Mouse (Mus musculus) left cerebral cortex, postnatal 4 days (tissue): ENCODE data around the gene Cgnl1. TPM values are rescaled to one million over a fixed set of nuclear protein-coding genes. Genes with fewer than 3 reads are reported as not detected.
A peak's percentile ranks its signal among the peaks of the same experiment; 100 is the strongest.

Experiments
- DNase-seq: peaks from one replicate; pipeline ENCODE4 v3.0.0-alpha.2; 2022
- intact Hi-C: fragments of 180-260 bp; cut with DNase I; formaldehyde crosslinking; loops from one replicate; pipeline ENCODE4 v1.15.1; 2025
- total RNA-seq, 2 experiments: library from RNA; stranded (reverse); gene quantifications; 2 replicates each; pipeline ENCODE4 v1.2.3; 2021

The Cgnl1 gene
- total RNA-seq, 2 experiments from 2014 or later, result 9.9 to 10.9 TPM

DNA sequence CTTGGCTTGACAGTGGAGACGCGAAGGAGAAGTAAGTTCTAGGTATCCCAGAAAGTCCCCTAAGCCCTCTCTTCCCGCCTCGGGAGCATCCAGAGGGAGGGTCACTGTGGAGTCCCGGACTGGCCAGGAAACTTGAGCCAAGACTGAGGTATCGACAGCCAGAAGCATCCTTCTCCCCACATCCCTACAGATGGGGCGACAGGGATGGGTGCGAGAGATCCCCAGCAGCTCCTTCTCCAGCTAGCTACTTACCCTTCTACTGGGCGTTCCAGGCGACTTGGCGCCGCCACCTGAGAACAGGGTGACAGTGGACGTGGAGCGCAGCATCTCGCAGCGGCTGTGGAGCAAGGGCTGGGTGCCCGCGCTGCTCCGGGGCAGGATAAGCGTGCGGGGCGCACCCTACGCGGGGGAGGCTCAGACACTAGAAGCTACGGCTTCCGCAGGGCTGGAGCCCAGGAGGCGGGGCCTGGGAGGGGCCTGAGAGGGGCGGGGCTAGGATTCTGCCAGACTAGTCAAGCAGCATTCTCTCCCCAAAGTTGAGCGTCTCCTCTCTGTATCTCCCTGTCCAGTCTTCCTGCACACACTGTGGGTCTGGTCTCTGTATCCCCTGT is 179.4 kb downstream of the Cgnl1 start, which contains the start of gene Myzap:
Myzap (minus strand) TSS at position 423 of the 611 bp plus-strand sequence.
- intact Hi-C loops, result no loop called here

DNA sequence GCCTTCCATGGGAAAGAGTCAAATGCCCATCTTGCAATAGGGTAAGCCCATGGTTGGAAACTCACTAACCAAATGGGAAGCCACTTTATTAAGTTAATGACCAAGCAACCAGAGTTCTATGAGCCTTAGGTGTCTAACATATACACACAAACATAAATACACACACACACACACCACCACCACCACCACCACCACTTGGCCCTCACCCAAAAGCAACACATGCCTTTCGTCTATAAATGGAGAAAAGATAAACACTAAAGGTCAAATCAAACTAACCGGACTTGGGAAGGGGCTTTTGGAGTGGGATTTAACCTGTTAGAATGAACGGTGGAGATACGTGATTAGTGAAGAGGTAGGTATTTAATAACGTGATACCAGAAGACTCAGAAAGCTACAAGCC is 180.3 kb downstream of the Cgnl1 start:
- intact Hi-C loops, result no loop called here
- no peak for DNase-seq

More for the DNA sequence above, 179.4 kb downstream of the Cgnl1 start, which contains the start of gene Myzap:
- DNase-seq, result peak; percentile 70

DNA sequence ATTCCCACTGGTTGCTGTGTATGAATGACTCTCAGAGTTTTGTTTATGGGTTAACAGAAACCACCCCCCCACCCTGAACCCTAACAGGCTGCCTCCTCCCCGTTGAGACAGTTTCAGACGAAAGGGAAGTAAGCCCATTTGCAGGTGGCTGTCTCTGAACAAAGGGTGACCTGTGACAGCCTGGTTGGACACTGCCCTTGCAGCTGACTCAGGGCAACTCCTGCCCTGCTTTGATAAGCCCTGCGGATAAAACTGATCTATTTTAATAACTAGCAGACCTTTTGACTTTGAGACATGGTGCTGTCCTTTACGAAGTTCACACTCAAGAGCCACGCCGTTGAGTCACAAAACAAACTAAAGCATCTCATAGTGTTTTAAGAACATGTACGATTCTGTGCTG is 181.6 kb downstream of the Cgnl1 start:
- intact Hi-C loops, result no loop called here

DNA sequence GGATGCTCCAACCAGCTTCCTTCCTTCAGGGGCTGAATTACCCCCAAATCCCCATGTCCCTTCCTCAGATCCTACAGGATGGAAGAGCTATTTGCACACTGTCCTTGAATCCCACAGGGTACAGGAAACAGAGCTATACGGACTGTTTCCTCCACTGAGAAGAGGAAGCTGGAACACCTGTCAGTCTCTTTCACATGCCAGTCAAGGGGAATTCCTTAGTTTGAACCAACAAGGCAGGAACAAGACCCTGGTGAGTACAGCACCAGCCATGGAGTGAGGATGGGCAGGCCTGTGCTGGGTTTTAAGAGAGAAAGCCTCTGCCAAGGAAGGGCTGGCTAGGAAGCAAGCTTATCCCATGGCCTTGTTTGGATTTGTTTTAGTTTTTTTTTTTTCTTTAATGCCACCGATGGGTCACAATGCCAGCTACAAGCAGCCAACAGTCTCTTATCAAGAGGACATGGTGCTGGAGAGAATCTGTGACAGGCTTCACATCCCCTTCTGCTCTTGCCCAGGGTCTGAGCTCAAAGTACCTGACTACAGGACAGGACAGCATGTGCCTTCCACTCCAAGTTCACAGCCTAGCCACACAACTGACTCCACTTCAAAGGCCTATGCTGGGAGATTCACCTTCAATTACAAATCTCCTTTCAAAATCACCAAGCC is 182.3 kb downstream of the Cgnl1 start:
- intact Hi-C loops, result no loop called here
- no peak for DNase-seq

More for the DNA sequence above, 181.6 kb downstream of the Cgnl1 start:
- no peak for DNase-seq

DNA sequence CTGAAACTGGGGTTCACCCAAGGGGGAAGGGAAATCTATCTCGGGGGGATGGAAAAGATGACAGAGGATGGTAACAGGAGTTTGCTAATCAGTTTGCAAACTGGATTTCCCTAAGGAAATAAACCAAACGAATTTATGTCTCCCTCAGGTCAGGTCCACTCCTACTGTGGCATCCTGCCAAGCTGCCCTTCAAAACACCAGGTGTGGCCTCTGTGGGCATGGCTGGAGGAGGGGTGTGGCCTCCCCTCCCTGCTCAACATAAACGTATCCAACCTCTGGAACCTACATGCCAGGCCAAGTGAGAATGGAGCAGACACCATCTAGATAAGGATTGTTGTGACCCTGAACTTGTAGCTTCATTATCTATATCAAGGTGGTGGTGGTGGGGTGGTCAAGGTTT is 185.0 kb downstream of the Cgnl1 start:
- no peak for DNase-seq
- intact Hi-C loops, result no loop called here

DNA sequence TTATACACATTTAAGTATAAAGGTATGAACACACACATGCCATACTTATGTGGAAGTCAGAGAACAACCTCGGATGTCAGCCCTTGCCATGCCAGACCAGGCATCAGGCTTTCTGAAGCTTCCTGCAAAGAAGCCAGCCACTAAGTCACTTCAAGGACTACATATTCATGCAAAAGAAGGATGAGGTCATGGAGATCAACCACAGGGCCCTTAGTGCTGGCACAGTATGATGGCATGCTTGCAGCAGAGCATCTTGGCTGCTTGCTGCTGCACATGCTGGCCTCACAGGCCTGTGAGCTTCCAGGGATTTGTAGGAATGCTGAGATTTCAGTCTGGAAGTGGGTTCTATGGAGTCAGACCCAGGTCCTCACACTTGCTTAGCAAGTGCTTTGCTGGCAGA is 188.6 kb downstream of the Cgnl1 start:
- no peak for DNase-seq
- intact Hi-C loops, result no loop called here

DNA sequence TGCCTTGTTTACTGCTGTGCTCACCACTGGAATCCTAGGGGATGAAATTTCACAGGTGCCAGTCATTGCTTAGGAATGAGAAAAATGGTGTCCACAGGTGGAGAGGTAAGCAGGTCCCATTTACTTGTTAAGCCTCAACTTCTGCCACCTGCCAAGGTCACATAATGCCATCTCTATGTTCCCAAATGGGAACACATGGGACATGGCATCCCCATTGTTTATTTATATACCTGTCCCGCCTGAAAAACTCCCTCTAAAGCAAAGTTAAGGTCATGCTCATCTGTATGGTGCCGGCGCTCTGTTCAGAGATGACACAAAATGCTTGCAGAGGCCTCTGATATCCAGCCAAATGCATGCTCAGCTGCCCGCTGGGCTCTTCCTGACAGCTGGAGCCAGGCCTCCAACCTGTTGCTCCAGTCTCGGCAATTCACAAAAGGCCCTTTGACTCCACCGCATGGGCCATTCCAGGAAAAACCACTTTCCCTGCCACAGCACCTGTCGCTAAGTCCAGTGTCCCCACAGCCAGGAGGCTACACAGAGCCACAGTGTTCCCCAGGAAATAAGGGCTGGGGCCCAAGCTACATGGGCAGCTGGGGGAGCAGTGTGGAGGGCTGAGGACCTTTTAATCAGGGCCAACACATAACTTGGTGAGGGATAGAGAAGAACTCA is 192.4 kb downstream of the Cgnl1 start:
- peak; percentile 57 for DNase-seq
- intact Hi-C loops, result no loop called here

Other genes starting within 250 kb of the Cgnl1 start
- 1 to 10 TPM; 2.7 to 2.9 TPM for gene Myzap, start 179.2 kb downstream of the Cgnl1 start, total RNA-seq